Mouse (Mus musculus) brain, embryonic 14.5 days (tissue): Measurements from ENCODE around the gene Fancf.

Experiments
- CTCF ChIP-seq: fragments of 200-500 bp; IDR thresholded peaks from 2 replicates; pipeline ENCODE4 v1.5.1; 2012; ENCODE audit warnings: inconsistent platforms, mild to moderate bottlenecking, moderate library complexity, borderline replicate concordance; ENCODE audit not compliant: insufficient read depth, insufficient read length; ENCODE audit errors: extremely low read depth
- POLR2A ChIP-seq: fragments of 200-500 bp; IDR thresholded peaks from 2 replicates; pipeline ENCODE4 v1.6.1; 2012; ENCODE audit warnings: mild to moderate bottlenecking, inconsistent platforms, borderline replicate concordance; ENCODE audit not compliant: poor library complexity, insufficient read depth, insufficient read length, severe bottlenecking; ENCODE audit errors: extremely low read depth

DNA sequence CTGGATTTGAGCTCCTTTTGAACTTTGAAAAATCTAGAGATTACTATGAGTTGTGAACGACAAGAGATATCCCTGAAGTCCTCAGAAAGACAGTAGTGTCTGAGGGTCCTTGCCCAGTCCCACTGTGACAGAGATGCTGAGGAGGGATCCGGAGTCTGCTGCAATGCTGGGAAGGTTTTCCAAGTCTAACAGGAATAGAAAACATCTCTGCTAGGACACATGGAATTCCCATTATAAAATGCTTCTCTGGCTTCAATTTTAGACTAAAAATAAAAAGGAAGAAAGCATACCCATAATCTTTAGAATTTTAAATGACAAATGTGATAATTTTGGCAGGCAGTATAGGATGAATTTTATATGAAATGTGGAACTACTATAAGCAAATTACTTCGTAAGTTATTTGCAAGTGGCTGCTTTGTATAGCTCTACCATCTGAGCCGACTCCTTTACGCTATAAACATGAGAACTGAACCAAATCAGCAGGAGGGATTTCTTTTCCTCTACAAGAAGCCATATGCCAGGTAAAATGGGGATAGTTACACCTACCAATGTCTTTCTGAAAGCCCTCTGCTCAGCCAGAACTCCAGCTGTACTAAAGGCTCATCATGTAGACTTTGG, 10.1 kb downstream of the Fancf start:
- TF ChIP-seq CTCF (no peak), POLR2A (no peak)
